Mouse (Mus musculus): ENCODE data around the gene Pigf.

Pigf gene

DNA sequence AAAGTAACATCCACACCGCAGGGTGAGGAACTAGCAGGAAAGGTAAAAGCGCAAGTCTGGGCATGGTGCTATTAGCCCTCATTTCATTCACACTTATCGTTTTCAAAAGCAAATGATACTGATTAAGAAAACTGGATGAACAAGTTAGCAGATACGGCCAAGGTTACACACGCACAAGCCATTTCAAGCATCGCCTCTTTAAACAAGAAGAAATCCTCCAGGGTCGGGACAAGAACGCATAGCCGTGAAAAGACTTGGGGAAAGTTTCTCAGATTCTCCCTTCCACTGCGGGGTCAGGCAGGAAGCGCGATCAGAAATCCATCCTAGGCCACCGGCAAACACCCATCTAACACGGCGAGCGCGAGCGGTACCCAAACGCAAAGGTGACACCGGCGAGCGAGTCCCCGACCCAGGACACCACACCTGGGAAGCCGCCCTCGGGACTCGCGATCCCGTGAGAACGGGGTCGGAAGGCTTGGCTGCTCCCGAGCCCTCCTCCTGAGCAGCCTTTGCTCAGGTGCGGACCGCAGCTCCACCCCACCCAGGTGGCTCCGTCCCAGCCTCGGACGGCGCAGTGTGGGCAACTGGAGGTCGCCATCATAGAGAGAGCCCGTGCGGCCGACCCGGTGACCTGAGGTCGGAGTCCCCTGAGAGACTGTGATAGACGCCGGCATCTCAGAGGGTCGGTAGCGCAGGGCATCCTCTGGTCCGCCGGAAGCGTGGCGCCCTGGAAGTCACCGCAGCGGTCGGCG lies 539 bp downstream of the Pigf start:
- DNase-seq, result no peak

DNA sequence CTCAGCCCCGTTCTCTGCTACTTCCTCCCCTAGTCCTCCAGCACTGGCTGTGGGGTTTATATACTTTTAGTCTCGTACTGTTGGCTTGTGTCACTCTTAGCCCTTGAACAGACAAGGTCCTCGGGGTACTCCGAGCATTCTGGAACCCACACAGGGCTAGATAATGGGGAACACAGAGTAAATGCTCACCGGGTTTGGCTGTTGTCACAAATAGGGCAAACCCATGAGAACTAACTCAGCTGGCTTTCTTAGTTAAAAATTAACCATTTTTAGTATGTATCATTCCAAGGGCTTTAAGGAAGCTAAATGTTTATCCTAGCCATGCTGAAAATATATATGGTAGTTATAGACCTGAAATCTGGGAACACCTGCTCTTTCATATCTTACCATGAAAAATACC lies 5.5 kb downstream of the Pigf start:
- DNase-seq, result no peak

DNA sequence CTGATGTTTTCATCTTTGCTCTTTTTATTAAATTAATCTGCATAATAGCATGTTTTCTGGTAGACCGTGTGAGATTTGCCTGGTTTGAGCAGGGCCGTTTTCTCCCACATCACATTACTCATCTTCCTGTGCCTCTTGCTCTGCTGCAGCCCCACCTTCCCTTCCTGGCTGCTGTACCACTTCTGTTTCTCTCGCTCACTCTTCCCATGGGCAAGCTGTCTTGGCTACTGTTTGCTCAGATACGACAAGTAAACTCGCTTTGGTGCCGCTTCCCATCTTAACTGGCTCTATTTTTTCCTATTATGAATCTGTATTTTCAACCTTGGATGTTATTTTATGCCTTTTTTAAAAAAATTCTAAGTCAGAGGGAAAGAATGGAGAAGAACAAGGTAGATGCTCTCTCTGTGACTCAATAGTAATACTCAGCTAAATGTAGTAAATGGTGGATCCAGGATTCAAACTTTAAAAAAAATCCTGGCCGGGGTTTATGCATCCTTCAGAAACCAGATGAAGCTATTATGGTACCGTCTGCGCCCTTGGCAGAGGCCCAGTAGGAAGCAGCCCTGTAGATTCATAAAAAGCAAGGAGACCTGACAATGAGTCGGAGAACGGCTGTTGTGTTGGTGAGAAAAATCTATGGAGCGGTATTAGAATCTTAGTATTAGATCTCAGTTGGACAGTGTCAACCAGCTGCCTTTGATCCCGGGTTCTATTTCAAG lies 13.7 kb downstream of the Pigf start:
- DNase-seq, result peak; percentile 75

DNA sequence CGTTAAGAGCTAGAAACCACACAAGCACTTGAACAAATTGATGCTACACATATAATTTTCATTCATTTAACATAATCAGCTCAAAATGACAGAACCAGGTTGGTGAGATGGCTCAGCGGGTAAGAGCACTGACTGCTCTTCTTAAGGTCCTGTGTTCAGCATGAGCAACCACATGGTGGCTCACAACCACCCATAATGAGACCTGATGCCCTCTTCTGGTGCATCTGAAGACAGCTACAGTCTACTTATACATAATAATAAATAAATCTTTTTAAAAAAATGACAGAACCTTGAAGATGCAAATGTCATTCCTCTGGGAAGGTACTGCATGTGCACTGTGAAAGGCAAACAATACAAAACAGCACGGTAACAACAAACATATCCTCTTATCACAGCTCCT lies 16.3 kb downstream of the Pigf start:
- DNase-seq, result no peak

DNA sequence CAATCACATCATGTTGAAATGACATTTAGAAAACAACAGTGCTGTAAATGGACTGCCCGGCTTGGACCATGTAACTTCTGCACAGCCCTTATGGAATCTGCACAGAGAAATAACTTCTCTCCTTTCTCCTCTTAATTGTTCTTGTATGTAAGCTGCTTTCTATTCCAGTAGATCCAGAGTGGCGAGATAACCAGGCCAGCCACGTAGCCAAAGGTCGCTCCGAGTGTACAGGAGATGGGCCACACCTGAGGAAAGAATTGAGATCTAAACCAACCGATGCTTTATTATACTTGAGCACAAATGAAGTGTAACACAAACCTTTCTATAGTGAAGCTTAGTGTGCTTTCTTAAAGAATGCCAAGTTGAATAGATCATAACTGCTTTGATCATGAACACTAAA lies 27.9 kb downstream of the Pigf start:
- DNase-seq, result no peak

DNA sequence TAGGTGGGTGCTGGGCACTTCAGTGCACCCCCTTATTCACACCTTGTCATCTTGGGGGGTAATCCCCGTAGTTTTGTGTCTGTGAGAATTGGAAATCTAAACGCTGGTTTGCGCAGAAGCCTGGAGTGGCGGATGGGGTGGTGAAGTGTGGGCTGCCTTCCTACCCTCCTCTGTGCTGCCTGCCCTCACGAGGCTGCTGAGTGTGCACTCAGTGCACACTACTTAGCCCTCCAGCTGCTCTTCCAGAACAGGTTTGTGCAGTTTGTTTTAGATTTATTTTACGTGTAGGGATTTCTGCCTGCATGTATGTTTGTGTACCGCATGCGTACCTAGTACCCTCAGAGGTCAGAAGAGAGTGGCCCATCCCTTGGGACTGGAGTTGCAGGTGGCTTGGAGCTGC lies 33.9 kb downstream of the Pigf start:
- DNase-seq, result no peak

DNA sequence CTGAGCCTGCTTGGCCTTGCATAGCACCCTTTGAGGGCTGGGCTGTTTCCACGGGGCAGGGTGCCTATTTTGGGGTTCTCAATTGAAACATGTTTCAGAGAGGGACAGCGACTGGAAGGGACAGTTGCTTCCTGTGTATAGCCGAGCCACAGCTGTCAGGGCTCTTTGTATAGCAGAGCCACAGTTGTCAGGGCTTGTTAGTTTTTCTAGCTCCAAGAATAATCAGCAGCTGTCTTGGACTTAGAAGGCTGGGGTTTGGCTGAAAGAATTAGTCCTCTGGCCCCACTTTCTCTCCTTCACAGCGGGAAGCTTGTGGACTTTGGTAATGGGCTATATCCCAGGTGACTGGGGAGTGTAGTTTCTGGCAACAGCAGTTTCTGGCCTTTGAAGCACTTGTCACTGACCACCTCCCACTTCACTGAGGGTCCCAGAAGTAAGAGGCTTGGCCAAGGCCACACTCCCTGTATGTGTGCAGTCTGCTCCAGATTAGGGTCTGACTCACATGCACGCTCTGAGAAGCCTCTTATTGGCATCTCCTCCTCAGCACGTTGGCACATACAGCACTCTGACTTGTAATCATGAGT lies 36.5 kb downstream of the Pigf start:
- DNase-seq, result no peak

DNA sequence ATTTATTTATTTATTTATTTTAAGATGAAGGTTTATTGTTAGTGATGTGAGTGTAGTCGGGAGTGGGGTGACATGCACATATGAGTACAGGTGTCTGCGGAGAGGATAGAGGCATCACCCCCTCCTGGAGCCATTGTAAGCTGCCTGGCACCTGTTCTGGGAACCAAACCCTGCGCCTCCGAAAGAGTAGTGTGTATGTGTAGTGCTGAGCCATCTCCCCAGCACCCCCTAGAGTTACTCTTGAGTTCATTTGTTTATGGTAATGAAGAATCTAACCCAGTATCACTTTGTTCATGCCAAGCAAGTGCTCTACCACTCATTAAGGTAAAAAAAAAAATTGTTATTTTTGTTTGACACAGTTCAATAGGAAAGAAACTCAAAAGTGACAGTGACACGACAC lies 37.0 kb downstream of the Pigf start:
- DNase-seq, result no peak

DNA sequence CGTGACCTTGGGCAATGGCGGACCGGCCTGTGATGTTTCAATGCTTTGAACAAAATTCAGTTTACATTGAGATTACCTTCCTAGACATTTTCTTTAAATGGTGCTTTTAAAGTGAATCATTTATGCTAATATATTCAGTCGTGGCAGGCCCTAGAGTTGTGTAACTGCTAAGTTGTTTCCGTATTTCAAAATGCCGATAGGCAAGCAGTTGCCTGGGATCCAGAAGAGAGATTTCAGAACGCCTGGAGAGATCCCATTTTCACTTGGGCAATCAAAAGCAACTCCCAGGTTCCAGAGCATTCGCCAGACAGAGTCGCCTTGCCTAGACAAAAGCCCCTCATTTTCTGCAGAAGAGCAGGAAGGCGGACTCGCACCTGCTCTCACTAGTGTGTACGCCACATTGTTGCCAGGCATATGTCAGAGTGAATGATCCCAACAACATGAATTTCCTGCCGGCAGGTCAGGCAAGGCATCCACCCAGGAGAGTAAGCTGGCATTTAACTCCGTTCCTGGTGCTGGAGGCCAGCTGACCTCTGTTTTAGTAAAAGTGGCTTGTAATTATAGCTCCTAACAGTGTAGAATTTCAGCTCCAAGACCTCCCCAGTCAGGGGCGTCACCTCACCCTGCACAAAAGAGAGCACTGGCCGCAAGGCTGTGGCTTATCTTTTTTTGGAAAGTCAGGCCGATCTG lies 38.6 kb downstream of the Pigf start:
- DNase-seq, result no peak

DNA sequence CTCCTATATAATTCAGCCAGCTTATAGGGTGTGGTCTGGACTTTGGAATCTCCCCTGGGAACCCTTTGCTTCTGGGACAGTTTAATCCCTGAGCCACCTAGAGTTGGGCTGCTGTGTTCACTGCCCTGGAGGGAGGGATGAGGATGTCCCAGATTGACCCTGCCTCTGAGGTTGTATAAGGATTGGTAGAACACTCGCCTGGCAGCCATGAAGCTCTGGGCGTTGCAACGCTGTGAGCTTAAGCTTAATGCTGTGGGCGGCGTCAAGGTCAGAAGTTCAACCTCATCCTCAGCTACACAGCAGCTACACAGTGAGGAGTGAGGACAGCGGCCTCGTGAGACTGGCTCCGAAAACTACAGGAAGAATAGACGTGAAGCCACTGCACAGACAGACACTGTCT lies 42.7 kb downstream of the Pigf start:
- DNase-seq, result no peak

DNA sequence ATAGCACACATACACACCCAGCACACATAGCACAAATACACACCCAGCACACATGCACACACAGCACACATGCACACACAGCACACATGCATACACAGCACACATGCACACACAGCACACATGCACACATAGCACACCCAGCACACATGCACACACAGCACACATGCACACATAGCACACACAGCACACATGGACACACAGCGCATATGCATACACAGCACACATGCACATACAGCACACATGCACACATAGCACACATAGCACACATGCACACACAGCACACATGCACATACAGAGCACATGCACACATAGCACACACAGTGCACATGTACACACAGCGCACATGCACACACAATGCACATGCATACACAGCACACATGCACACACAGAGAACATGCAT lies 43.5 kb downstream of the Pigf start:
- DNase-seq, result no peak

DNA sequence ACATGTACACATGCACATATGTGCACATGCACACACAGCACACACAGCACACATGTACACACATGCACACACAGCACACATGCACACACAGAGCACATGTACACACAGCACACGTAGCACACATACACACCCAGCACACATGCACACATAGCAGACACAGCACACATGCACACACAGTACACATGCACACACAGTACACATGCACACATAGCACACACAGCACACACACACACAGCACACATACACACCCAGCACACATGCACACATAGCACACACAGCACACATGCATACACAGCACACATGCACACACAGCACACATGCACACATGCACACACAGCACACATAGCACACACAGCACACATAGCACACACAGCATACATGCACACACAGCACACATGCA lies 44.0 kb downstream of the Pigf start:
- no peak for DNase-seq

DNA sequence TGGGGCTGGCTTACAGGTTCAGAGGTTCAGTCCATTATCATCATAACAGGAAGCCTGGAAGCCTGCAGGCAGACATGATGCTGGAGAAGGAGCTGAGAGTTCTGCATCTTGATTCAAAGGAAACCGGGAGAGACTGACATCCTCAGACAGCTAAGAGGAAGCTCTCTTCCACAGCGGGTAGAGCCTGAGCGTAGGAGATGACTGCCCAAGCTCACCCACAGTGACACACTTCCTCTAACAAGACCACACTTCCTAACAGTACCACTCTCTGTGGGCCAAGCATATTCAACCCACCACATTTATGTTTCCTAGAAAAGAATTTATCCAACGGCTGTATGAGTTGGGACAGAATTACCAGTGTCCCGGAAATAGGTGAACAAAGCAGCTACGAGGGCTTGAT lies 46.7 kb downstream of the Pigf start:
- DNase-seq, result no peak

DNA sequence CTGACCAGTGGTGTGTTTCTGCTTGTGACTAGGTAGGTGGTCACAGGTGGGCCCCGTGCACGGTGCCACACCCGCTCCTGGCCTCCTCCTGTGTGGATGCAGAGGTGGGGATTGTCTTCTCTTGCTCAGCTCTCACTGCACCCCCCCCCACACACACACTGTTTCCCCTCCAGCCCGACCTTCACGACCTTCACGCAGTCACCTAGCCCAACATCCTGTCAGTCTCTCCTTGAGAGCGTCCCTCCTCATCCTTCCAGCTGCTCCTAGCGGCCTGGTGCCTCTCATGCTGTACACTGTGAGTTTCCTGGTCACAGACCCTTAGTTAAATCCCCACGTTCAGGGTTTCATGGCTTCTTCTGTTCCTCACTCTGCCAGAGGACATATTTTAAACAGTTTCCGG lies 48.8 kb downstream of the Pigf start:
- DNase-seq, result no peak

DNA sequence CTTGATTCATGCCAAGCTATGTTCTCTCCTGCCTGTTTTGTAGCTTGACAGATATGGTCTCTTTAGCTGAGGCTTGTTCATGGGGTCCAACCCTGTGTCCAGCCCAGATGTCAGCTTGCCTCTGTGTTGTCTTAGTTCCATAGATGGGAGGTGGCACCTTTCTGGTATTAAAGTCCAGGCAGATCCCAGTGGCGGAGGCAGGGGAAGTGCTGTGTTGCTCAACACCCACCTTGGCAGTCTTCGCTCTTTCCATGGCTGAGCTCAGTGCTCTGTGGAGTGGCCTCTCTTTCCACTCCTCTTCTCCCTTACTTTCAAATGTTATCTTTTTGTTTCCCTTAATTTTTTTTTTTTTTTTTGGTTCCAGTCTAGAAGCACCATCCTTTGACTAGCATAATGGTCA lies 52.1 kb downstream of the Pigf start:
- DNase-seq, result no peak

DNA sequence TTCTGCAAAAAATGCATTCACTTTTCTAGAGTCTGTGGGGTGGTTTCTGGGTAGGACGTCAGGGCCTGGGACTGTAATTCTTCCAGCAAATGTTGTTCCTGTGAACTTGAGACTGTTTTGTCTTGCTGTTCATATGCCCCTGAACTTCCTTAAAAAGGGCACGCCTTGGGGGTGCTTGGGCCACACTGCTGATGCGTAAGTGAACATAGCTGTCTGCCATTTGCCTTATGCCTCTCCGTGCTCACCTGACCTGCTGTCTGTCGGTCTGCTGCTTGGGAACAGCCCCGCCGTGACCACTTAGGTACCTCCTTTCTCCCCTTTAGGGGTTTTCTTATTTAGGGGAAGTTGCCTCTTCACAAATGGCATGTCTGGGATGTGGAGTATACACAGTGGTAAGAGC lies 53.3 kb downstream of the Pigf start:
- no peak for DNase-seq

DNA sequence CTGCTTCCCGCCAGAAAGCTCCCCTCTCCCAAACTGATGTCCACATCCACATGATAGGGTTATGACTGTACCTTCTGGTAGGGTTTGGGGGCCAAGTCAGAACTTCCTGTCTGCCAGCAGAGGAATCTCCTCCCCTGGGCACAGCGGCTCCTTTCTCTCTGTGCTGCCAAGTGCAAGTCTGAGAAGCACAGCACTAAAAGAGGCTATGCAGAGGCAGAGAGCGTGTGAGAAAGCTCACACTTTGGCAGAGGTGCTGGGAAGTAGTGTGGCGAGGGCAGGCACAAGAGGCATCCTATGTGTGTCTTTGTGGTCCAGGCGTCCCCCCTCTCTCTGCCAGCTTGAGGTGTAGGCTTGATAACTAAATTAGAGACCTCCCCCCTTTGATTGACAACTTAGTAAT lies 54.2 kb downstream of the Pigf start:
- no peak for DNase-seq

DNA sequence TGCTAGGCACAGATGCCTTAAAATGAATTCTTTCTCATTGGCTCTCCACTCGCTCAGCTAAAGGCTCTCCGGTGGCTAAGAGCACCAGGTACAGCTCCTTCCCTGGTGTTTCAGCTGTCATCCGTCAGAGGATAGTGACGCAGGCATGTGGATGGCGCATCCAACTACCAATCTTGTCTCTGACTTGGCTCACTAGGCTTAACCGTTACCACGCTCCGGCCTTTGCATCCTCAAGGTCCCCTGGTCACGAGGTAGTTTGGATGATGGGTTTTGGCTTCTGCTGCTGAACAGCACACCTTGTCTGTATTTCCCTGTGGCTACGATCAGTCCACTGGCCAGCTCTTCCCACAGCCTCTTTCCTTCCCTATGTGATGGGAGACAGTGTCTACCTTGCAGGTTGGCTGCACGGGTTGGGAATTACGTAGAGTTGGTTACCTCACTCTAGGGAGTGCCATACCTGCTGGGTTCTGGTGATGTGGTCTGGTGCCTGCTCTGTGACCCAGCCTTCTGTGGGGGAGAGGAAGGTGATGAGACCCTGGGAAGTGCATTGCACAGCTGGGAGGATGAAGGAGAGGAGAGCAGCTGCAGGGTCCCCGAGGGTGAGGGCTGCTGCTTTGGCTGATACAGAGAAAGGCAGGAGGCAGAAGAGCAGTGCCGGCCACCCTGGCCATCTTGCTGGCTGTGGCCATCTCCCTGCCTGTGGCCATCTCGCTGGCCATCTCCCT lies 55.0 kb downstream of the Pigf start:
- no peak for DNase-seq

DNA sequence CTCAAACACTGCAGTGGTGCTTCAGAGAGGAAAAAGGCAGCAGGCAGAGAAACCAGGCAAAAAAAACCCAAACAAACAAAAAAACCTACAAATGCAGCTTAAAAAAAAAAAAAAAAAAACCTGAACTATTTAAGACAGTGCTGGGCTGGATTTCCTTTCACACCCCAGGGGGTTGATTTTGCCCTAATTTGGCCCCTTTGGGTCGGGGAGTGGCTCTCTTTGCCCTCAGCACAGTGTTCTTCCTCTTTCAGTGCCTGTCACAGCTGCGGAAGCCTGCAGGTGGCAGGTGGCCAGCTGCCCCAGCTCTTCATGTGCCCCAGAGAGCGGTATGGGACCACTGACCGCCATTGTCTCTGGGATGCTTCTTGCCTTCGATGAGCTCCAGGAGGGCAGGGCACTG lies 55.6 kb downstream of the Pigf start:
- no peak for DNase-seq

DNA sequence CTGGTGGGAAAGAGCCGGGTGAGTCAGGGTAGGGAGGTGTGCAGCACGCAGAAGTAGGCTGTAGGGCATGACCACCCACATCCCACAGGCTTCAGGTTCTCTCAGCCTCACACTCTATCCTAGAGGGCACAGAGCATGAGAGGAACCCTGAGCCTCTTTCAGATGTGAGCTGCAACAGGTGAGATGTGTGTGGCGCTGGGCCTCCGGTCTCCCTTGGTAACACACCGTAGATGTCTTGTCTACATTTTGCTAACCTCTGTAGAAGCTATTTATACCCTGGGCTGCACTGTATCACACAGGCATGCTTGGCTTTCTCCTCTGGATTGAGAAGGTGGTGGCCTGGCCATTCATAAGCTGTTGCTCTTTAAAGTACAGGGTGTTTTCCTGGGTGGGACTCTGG lies 56.6 kb downstream of the Pigf start:
- no peak for DNase-seq

DNA sequence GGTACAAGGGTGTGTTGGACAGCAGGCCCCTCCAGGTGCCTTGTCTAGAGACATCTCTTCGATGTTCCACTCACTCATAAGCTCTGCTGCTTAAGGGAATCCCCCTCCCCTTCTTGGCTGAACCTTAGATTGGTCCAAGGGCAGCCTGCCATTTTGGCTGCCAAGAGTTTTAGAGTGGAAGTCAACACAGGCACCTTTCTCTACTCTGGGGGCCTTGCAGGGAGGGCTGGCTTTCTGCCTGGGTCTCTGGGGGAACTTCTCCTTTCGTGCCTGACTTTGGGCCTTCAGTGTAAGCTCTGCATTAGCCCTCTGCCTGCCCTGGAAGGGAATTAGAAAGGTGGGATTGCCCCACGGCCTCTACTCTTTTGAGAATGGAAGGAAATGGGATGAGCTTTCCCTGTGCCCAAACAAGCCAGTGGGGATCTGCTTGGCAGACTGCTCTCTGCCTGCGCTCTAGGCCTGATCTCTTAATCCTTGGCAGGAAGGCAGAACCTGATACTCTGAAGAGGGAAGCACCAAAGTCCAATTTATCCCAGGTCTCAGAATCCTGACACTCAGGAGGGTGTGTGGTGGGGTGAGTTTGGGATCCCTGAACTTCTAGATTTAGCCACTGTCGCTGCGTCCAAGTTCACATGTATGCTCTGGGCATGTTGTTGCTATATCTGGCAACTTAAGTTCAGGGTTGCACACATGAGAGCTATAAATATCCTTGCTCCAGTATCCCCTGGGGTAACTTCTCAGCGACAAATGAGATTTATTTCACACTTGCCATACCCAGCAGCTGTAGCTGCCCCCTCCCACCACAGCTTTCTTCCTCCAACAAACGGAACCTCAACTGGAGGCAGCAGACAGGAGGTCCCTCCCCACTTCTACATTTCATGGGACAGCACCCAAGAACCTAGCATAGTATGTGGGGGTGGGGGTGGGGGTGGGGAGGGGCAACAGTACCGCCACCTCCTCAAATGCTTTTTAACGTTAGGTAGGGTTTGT lies 57.4 kb downstream of the Pigf start:
- DNase-seq, result no peak

DNA sequence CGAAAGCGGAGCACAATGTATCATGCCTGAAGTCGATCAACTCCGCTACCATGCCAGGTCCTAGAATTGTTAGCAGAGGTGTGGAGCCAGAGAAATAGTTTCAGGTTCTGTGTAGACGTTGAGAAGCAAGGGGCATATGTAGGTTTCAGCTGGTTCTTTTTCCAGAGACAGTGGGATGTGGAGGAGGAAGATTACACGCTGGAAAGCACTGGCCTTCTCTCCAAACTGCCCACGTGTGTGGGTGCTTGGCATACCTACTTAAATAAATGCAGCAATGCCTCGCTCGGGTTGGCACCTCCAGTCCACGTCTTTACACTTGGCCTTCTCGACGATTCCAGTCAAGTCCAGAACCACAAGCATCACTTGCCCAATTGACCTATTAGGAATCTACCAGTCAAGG lies 58.2 kb downstream of the Pigf start:
- DNase-seq, result no peak
